Mouse (Mus musculus): Measurements from ENCODE around the gene Copb1.

The Copb1 gene

GRCm38 (mm10) chr7:114253885-114254833 lies at the start of gene Copb1:
Gene Copb1, minus strand, starts transcription at chr7:114254711.
- DNase-seq (ENCODE audit: extremely low read depth, insufficient read length, low spot score), result peak; percentile 79

GRCm38 (mm10) chr7:114301293-114301782 lies 46.8 kb upstream of the Copb1 start:
- no peak for DNase-seq (ENCODE audit: extremely low read depth, insufficient read length, low spot score)

GRCm38 (mm10) chr7:114300782-114301181 lies 46.3 kb upstream of the Copb1 start:
- DNase-seq (ENCODE audit: extremely low read depth, insufficient read length, low spot score), result no peak

GRCm38 (mm10) chr7:114299247-114299646 lies 44.7 kb upstream of the Copb1 start:
- no peak for DNase-seq (ENCODE audit: extremely low read depth, insufficient read length, low spot score)

GRCm38 (mm10) chr7:114294698-114295097 lies 40.2 kb upstream of the Copb1 start:
- no peak for DNase-seq (ENCODE audit: extremely low read depth, insufficient read length, low spot score)

- no peak for DNase-seq (ENCODE audit: extremely low read depth, insufficient read length, low spot score)
These were observed 39.4 kb upstream of the Copb1 start for GRCm38 (mm10) chr7:114293903-114294302.

- DNase-seq (ENCODE audit: extremely low read depth, insufficient read length, low spot score), result no peak
These were observed 38.0 kb upstream of the Copb1 start for GRCm38 (mm10) chr7:114292501-114292971.

DNA sequence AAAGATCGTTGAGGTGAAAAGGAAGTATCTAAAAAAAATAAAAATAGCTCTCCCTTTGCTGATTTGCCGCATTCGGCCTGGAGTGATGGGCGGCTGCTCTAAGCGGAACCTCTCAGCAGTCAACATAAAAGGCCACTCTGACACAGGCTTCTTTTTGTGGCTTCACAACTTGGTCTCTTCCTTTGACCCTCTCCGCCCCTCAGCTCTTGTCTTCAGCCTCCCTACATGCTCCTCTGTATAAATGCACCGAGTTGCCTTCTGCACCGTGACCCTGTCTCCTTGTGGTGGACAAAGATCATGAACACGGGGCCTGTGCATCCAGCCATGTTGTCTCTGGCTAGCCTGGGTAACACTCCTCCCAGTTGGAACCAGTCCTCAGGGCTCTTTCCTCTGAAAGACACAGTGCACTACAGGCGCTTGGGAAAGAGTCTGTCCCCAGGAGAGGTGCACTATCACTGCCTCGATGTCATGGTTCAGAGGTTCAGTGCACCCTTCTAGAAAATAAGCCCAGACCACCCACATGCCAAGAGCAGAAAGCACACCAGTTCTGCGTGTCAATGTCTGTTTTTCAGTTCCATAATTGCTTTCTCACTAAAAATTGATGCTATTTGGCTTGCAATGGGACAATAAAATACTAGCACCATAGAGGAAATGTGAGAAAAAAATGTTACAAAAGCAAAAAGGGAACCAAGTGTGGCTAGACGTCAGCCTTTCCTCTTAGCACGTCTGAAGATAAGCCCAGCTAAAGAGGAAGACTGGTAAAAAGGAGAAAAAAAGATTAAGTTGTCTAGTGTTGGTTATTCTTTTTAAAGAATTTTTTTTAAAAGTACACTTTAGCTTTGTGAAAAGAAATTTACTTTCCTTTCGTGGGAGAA lies 37.2 kb upstream of the Copb1 start:
- no peak for DNase-seq (ENCODE audit: extremely low read depth, insufficient read length, low spot score)

DNA sequence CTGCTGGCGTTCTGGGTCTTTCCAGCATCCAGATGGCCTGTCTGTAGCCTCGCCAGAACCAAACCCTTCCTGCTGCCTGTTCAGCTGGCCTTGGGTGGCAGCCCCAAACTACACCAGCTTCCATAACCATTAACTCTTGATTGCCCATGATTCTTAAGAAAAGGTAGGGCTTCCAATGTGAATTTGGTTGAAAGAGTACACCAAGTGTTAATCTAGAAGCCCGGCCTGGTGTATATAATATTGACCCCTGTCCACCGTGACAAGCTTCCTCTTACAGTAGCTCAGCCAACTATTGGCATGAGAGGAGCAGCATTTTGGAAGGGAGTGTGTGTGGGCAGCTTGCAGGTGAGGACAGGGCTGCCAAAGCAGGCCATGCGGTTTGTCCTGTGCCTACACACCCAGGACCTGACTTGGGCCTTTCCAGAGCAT lies 35.6 kb upstream of the Copb1 start:
- DNase-seq (ENCODE audit: extremely low read depth, insufficient read length, low spot score), result no peak

DNA sequence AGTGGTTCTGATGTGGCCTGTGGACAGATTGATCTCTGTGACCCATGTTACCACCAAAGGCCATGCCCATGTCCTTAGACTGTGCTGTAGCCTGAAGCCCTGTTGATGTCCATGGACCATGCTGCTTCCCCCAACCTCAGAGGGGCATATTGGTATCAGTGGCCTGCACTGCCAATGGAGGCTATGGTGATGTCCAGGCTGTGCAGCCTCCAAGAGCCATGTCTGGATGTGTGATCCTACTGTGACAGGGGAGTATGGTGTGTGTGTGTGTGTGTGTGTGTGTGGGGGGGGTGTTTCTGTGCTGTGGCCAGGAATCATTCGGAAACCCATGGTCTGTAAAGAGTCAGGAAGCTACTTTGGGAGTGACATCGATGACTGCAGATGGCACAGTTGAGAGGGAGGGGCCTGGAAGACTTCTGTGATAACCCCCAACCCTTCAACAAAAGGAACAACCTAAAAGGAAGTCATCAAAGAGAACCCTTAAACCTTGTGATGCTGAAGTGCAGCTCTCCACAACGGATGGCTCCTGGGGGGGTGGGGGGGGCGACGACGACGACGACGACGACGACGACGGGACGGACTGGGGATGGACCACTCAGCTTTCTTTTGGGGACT lies 29.9 kb upstream of the Copb1 start:
- DNase-seq (ENCODE audit: extremely low read depth, insufficient read length, low spot score), result no peak

DNA sequence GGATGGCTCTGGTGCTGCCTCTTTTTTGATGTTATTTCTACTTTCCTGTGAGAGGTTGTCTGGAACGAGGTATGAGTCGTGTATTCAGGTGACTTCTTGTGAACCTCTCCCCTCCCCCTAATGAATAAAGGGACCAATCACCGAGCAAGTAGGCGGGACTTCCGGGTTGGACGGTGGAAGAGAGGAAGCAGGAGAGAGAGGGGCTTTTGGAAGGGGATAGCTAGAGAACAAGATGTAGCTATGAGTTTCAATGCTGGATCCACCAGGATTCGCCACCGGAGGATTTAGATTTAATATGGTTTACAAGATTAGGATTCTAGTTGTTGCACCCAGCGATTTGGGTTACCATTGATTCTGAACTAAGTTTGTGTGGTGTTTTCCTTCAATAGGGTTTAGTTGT lies 28.5 kb upstream of the Copb1 start:
- DNase-seq (ENCODE audit: extremely low read depth, insufficient read length, low spot score), result no peak

- DNase-seq (ENCODE audit: extremely low read depth, insufficient read length, low spot score), result no peak
These were observed 27.2 kb upstream of the Copb1 start for GRCm38 (mm10) chr7:114281671-114282070.

DNA sequence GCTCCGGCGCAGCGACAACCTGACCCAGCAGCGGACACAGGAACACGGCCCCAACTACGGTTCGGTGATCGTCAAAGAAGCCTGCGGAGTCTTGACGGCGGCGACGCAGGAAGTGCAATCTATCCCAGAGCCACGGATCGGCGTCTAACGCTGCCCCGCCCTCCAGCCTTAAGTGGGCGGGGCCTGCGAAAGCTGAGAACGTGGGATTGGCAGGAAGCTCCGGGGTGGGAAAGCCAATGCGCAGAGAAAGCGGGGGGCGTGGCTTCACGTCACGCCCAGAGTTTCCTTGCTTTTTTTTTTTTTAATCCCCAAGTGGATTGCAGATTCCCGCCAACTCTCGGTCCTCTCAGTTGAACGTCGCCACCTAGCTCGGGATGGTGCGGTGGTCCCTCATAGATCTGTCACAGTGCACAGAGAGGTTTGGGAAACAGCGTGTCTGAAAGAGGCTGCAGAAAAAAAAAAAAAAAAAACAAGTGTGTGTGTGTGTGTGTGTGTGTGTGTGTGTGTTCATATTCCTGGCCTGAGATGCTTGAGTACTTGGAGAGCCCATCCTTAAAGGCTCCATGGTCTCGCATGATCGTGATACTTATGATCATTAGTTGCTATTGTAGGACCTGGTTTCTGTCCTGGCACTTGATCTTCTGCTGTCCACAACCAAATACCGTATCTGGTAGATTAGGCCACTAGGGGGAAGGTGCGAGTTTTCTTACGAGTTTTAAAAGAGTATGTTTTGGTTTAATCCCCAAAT lies 21.7 kb upstream of the Copb1 start, which contains the start of gene Psma1:
TSS of gene Psma1 (minus strand) at position 114 of the 748 bp plus-strand sequence.
- peak; percentile 98 for DNase-seq (ENCODE audit: extremely low read depth, insufficient read length, low spot score)

GRCm38 (mm10) chr7:114275372-114276004 lies 21.0 kb upstream of the Copb1 start:
- DNase-seq (ENCODE audit: extremely low read depth, insufficient read length, low spot score), result no peak

DNA sequence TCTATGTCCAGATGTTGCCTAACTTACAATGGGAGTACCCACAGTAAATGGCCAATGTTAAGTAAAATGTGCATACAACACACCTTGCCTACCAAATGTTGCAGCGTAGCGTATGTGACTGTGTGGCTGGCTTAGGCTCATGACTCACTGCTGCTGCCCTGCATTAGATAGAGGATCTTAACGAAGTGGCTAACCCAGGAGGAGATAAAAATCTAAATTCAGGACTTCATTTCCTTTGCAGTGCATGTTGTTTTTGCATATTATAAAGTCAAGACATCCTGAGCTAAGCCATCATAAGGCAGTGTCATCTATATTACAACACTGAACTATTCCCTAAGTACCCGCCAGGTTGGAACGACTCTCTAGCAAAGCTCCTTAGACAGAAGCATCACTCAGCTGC lies 13.9 kb upstream of the Copb1 start:
- DNase-seq (ENCODE audit: extremely low read depth, insufficient read length, low spot score), result no peak

- no peak for DNase-seq (ENCODE audit: extremely low read depth, insufficient read length, low spot score)
These were observed 2.8 kb downstream of the Copb1 start for GRCm38 (mm10) chr7:114251684-114252083.

- DNase-seq (ENCODE audit: extremely low read depth, insufficient read length, low spot score), result no peak
These were observed 20.5 kb downstream of the Copb1 start for GRCm38 (mm10) chr7:114233980-114234379.

- DNase-seq (ENCODE audit: extremely low read depth, insufficient read length, low spot score), result no peak
These were observed 21.5 kb downstream of the Copb1 start for GRCm38 (mm10) chr7:114232982-114233381.

DNA sequence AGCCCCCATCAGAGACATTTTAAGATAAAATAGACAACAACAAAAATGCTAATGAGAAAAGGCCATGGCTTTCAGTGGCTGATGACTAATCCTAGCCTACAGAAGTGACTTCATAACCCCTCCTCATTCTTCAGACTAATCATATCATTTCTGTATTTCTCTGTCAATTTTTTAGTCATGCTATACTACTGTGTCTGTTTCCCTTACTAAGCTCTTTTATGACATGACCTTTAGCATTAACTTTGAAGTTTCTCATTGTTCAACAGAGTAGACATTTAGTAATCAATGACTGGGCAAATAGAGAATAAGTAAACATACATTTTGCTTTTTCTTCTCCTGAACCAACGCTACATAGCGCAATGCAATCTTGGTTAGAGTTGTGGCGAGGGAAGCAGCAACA lies 22.7 kb downstream of the Copb1 start:
- no peak for DNase-seq (ENCODE audit: extremely low read depth, insufficient read length, low spot score)
